Mouse (Mus musculus) T-helper 1 cell (primary cell): Measurements from ENCODE around the gene Kat6b.

Source experiments
- in situ Hi-C: fragments of 300-600 bp; cut with MboI, MseI; formaldehyde crosslinking; loops from one replicate; pipeline ENCODE4 v1.15.1; 2025; ENCODE audit warnings: high pct_unique_total_duplicates

Gene Kat6b

DNA sequence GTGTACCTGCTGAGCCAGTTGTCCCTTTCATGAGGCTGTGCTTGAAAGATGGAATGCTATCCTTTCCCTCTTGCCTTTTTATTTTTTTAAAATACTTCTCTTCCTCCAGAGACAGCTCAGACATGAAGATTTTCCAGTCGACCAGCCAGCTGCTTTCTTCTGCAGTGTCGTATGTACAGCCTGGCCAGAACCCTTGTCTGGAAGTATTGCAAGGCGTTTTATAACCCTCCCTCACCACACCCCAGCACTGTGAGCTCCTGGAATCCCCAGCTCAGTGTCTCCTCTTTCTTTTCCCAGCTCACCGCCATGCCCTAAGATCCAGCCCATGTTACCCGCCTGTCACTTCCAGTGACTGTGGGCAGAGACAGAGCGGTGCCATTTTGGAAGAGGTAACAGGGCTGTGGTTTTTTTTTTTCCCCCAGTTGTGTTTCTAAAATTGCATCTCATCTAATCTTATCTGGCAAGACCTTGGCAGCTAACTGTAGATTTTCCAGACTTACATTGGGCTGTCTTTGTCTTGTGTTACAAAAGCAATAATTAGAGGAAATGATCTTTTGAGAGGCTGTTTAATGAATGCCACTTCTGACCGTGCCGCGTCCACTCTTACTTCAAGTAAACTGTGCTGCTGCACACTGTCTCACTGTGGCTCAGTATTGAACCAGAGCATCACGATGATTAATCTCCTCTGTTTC lies 77.4 kb downstream of the Kat6b start:
- in situ Hi-C loops = no loop called here

GRCm38 (mm10) chr14:21559447-21559846 lies 78.2 kb downstream of the Kat6b start:
- in situ Hi-C loops = no loop called here

- in situ Hi-C loops = no loop called here
These were observed 79.4 kb downstream of the Kat6b start for GRCm38 (mm10) chr14:21560481-21561209.

- in situ Hi-C loops = no loop called here
These were observed 80.3 kb downstream of the Kat6b start for GRCm38 (mm10) chr14:21561396-21562065.

DNA sequence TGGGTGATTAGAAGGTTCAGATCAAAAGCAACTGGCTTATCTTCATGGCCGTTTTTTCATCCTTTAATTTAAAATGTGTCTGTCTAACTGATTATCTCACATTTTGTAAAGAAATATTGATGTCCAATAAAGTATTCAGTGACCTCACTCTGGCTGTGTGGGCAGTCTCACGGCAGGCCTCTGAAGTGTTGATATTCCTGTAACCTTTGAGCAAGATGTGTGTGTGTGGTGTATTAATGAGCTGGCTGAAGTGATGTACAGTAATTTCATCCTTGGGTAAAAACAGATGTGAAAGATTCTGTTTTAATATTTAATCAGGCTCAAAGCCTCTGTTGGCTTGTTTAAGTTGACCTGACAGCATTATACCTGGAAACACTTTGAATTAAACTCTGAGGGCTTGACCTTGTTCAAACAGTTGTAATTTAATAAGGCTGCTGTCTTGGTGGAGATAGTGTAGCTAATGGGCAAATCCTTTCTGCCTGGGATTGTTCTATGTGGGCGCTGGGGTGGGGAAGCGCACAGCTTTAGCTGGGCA lies 82.4 kb downstream of the Kat6b start:
- in situ Hi-C loops = no loop called here

DNA sequence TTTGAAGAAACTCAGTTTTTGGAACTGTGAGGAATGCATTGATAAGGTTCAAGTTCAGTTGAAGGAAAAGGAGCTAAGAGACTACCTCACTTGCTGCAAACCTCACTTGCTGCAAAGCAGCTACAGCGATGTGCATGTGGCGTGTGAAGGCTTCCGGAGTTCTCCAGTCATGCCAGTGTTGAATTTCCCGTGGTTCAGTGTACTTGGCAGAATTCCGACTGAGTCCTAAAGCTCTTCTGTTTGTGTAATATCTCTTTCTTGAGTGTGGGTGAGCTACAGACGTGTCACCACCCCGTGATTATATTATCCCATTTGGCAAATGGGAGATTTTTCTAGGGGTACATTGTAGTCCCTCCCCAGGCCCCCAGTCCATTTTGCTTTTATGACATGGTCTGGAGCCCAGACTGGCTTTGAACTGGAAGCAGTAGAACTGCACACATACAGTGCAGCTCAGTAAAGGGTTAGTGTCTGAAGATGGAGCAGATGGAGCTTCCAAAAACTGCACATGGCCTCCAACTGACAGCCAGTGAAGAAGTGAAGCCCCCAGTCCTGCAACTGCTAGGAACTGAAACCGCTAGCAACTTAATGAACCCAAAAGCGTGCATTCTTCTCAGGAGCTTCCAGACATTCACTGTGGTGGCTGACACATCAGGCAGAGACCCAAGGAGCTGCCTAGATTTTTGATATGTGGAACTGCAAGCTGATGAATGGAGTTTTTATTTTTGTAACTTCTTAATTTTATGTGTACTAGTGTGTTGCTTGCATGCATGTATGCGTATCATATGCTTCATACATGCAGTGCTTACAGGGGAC lies 84.5 kb downstream of the Kat6b start:
- in situ Hi-C loops = no loop called here

DNA sequence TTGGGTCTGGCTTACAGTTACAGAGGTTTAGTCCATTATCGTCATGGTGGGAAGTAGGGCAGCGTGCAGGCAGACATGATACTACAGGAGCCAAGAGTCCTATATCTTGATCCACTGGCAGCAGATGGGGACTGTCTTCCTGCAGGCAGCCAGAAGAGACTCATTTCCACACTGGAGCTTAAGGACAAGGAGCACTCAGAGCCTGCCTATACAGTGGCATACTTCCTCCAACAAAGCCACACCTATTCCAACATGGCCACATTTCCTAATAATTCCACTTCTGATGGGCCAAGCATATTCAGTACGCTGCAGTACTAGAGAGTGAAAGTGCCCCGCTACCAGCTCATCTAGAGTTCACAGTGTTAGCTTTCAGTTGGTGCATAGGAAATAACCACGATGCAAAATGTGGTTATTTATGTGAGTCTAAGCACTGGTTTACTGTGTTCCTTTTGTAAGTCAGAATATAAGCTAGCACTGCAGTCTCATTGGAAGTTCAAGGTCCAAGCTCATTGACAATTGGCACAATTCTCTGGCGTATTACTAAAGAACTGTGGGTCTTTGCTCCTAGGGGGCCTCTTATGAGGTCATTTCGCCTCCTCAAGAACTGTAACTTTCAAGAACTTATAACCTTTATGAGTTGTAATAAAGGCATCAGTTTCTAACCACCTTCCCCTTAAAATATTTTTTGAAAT lies 86.2 kb downstream of the Kat6b start:
- in situ Hi-C loops = no loop called here

- in situ Hi-C loops = no loop called here
These were observed 87.6 kb downstream of the Kat6b start for GRCm38 (mm10) chr14:21568821-21569220.

DNA sequence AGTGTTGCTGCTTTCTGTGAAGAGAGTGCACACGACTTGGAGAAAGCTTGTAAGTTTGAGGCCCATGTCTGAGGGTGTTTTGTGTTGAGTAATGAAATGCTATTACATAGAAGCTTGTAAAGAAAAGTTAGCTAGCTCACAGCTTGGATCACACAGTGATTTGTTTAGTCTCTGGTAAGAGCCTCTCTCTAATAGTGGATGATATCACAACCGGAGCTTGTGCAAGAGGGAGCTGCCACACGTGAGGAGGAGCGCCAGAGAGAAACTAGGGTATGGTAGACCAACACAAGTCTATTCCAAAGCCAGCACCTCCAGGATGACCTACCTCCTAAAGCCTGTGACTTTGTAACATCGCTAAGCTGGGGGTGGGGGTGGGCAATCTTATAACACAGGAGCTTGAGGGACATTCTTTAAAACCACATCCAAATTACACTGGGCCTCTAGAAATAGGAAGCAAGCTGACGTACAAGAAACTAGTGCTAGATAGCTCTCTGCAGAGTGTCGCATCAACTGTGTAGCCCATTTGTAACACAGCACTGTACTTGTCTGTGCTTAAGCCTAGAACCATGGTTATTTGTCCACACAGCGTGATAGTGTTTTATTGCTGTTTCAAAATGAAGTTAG lies 93.6 kb downstream of the Kat6b start:
- in situ Hi-C loops = no loop called here

- in situ Hi-C loops = no loop called here
These were observed 95.6 kb downstream of the Kat6b start for GRCm38 (mm10) chr14:21576867-21577266.

DNA sequence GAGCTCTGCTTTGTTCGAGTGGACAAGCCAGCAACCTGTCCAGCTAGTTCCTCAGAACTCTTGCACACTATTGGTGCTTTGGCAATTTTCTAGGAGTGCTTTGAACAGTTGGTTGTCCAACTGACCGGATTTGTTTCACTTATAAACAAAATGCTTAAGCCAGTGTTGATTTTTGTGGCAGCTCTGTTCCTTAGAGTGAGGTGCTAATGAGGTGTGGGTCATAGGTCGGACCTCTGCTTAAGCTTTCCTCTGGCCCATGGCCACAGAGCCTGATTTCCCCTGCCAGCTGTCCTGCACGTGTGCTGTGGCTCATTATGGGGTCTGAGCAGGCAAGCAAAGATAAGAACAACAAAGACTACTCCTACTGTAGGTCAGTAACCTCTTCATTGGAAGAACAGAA lies 100.0 kb downstream of the Kat6b start:
- in situ Hi-C loops = no loop called here

DNA sequence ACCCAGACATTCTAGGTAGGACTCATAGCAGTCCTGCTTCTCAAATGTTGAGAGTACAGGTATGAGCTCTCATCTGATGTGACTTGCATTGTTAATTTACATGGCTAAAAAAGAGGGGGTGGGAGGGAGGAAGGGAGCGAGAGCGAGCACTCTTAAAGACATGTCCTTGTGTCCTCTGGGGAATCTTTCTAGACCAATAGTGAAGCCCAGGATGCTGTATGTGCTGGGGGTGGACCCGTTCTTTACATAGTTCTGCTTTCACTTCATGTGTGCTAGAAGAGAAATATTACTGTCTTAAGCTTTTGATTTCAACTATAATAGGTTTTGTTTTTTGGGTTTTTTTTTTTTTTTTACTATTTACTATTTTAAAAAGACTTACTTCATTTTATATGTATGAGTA lies 101.1 kb downstream of the Kat6b start:
- in situ Hi-C loops = no loop called here

DNA sequence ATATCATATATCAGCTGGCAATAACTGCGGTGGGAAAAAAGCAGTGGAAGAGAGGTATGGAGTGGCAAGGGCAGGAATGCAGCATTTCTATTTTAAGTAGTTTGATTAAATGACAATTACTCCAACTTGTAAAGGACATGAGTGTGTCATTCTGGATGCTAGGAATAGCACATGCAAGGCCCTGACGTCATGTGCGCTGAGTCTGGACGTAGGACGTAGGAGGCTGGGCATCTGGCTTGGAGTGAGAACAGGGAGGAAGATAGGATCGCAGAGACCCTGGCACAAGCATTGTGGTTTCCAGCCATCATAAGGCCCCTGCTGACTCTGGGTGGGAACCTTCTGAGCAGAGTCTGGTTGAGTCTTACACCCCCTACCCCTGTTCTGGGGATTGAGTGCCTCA lies 101.8 kb downstream of the Kat6b start:
- in situ Hi-C loops = no loop called here

DNA sequence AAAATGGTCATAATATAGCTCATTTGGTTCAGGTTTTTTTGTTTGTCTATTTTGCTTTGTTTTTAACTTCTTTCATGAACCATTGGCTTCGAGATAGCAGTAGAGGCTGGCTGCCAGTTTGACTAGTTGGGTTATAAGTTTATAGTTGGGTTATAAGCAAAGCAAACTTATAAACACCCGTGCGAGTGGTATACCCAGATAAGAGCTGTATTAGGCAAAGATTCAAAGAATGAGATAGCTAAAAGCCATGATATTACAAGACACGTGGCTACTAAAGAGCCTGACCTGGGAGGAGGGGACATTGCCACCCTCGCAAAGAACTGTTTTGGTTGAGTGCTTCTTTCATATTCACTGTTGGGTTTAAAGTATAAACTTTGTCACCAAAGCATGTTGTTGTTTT lies 102.6 kb downstream of the Kat6b start:
- in situ Hi-C loops = no loop called here

DNA sequence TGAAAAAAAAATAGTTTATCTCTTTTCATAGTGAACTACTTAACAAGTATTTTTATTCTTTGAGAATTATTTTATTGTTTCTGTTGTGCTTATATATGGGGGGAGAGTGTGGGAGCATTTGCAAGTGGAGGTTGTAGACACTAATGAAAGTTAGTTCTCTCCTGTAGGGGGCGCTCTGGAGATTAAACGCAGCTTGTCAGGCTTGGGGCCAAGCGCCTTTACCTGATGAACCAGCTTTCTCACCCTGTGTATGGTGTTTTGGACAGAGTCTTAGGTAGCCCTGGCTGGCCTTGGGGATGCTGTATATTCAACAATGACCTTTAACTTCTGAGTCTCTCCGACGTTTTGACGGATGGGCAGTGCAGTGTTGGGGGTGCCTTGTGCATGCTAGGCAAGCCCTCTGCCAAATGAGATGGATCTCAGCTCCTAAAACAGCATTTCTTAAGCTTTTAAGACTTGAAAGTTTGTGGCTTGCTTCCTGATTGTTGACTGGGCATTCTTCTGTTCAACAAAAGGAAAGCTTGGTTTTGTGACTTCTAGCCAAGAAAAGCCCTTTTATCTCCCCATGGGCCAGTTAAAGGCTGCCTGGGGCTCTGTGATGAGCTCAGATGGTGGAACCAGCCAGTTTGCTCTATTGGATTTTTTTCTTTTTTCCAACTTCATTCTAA lies 103.4 kb downstream of the Kat6b start:
- in situ Hi-C loops = no loop called here

- in situ Hi-C loops = no loop called here
These were observed 104.4 kb downstream of the Kat6b start for GRCm38 (mm10) chr14:21585491-21586251.

GRCm38 (mm10) chr14:21586481-21587118 lies 105.4 kb downstream of the Kat6b start:
- in situ Hi-C loops = no loop called here

GRCm38 (mm10) chr14:21587931-21588330 lies 106.7 kb downstream of the Kat6b start:
- in situ Hi-C loops = no loop called here

- in situ Hi-C loops = loop anchor here (10.0 kb wide), 1 partner anchor 555 kb away; no protein-coding TSS in a partner anchor
These were observed 108.4 kb downstream of the Kat6b start for GRCm38 (mm10) chr14:21589620-21590019.
